Mouse (Mus musculus): Measurements from ENCODE around the gene Dcakd.

The Dcakd gene

DNA sequence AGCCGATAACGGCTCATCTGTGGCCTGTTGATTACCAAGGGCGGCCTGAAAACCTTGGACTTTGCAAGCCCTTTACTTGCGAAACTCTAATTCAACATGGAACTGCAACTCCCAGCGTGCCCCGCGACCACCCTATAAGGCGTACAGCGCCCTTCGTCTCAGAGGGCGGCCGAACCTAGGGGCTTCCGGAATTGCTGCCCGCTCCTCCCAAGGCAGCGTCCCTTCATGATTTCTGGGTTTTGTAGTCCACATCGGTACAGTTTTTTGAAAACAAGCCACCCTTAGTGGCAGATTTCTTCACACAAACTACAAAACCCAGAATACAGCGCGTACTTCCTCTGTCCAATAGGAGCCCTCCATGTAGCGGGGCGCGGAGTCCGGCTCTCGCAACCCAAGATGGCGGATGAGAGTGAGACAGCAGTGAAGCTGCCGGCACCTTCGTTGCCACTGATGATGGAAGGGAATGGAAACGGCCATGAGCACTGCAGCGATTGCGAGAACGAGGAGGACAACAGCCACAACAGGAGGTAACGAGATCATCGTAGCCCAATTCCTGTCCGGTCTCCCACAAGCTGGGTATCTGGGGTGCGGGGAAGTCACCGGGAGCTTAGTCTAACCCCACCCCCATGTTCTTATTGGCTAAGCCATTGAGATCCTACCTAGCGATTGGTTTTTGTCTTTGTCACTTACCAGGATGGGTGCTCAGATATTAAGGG, at the start of gene Dcakd, which contains the start of gene Nmt1:
Gene Dcakd (minus strand): TSS at position 158 of the 716 bp plus-strand sequence.
Gene Nmt1 (plus strand): TSS at position 15 of the 716 bp plus-strand sequence.
- DNase-seq (ENCODE audit: low read depth) = peak; percentile 96

DNA sequence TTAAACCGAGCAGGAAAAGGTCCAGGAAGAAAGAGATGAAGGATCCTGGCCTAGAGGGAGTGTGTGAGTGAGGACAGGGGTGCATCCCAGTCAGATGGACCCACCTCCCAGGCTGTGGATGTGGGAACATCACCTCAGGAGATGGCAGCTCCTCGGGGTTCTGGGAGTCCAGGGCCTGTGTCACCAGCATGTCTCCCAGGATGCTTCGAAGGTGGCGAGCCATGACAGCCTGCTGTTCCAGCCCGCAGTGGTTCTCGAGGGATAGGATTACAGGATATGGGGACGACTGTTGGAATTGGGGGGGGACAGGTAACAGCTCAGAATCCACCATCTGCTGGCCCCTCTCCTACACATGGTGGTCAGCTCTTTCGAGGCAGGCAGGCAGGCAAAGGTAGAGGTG, 48.4 kb upstream of the Dcakd start:
- no peak for DNase-seq (ENCODE audit: low read depth)

DNA sequence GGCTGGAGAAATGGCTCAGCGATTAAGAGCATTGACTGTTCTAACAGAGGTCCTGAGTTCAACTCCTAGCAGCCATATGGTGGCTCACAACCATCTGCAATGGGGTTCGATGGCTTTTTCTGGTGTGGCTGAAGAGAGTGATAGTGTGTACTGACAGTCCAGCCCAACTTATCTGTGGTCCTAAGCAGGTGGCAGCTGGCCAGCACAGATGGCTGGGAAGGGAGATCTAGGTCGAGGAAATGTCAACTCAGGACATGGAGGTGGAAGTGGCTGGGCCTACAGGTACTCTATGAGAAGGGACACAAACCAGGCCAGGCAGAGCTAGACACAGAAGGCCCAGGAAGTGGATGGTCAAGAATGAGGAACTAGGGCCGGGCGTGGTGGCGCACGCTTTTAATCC, 47.9 kb upstream of the Dcakd start:
- no peak for DNase-seq (ENCODE audit: low read depth)

DNA sequence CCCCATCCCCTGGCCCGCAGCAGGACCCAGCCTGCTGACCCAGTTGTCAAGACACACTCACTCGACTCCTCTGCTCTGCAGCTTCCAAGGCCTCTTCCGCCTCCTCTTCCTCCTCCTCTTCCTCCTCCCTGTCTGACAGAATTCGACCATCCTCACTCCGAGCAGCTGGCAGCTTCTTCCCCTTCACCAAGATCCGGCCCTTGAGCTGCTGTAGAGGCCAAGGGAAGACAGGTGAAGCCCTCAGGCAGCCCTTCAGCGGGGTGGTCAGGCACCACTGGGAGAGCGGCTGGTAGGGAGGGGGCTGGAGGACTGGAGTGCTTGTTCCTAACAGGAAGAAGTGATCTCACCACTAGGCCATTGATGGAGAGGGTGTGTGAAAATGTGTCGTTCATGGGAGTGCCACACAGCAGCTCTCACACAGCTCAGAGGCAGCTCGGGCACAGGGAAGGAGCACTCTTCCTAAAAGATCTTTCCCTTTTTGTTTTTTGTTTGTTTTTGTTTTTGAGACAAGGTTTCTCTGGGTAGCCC, 46.7 kb upstream of the Dcakd start:
- DNase-seq (ENCODE audit: low read depth) = no peak

DNA sequence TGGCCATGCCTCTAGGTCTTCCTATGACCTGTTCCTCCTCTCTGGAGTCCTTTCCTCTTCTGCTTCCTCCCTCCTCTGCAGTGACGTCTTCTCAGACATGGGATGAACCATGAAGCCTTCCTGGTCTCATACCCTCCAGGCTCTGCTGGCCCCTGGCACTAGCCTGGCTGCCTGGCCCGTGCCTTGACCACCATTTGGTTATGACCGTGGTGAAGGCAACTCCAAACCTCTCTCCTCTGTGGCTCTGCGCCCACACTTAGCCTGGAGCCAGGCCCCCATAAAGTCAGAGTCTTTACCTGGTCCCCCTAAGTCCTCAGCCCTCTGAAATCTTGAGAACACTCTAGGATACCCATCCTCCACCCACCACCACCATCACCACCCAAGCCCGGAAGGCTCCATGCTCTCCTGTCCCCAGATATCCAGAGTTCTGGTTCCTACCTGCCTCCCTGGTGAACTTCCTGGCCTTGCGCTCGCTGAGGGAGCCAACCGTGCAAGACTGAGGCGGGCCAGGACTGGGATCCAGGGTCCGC, 46.1 kb upstream of the Dcakd start:
- no peak for DNase-seq (ENCODE audit: low read depth)

DNA sequence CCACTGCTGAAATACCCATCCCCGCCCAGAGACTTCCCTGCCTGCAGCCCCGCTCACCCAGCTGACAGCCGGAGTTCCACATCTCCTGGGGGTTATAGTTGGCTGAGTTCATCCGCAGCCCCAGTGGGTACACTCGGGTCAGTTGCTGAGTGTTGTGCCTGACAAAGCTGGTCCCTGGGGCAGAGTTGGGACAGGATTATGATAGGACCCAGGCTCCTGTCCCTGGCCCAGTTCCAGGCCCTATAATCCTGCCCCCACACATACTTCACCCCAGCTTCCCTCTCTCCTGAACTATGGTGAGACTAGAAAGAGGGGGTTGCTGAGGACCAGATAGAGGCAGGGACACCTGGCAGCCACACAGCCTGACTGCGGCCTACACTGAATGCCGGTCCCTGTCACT, 45.5 kb upstream of the Dcakd start:
- no peak for DNase-seq (ENCODE audit: low read depth)

DNA sequence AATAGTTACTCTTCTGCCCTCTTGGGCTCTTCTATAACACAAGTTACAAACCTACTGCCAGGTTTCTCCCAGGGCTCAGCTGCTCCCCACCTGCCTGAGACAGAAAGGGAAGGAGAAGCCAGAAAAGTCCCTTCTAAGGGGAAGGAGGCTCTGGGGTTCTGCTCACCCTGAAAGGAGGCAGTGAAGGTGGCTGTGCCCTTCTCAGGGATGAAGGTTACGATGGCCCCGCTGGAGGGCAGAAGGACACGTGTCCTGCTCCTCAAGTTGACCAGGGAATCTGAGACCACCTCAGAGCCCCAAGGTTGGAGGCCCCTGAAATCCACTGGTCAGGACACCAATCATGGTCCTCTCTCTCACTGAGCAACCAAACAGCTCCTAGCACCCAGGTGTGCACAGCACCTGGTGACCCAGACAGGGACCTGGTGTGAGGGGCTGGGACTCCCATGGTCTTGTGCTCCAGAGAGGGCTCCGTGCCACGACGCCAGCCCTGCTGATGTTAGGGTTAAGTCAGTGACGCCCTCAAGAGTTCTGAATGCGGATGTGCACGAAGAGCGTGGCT, 42.3 kb upstream of the Dcakd start:
- DNase-seq (ENCODE audit: low read depth) = no peak

DNA sequence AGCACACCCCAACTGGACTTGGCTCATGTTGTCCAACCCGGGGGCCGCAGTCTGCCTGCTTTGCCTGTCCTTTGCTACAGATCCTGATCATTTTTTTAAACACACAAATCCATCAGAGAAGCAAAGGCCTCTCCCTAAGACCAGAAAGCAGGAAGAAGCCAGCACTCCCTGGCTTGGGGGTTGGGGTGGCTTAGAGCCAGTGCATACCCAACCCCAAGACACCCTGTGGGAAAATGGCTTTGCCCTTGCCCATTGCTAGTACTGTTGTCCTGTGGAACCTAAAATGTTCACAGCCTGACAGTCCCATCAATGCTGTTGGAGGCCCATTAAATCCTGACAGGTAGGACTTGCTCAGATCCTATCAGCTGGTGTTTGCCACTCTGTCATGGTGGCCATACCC, 41.6 kb upstream of the Dcakd start:
- DNase-seq (ENCODE audit: low read depth) = no peak

DNA sequence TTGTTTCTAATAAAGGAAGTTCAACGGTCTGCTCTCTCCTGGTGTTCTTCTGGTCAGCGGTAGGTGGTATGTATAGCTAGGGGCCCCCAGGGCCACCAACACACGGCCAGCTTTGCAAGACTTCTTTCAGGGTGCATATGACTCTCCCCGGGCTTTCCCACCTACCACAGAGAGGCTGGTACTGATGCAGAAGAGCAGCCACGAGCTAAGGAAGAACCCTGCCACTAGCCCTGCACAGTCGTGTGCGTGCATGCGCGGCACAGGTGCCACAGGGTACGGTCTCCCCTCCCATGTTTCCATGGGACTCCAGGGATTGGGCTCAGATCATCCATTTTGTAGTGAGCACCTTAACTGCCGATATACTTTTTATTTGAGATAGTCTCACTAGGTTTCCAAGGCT, 40.8 kb upstream of the Dcakd start:
- DNase-seq (ENCODE audit: low read depth) = no peak

DNA sequence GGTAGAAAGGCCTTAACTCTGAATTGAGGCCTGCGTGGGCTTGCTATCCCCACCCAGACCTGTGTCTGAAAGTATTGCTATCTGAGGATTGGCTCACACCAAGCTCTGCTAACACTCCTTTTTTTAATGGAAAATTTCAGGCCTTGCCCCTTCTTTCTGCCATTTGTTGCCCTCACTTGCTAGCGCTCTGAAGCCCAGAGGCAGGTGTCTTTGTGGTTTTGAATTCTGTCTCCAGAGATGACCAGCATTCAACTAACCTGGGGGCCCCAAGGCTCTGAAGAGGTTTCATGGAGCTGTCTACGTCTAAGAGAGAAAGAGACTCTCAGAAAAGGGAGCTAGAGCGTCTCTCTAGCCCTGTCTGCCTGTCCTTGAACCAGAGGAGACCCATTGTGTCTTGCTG, 40.1 kb upstream of the Dcakd start:
- DNase-seq (ENCODE audit: low read depth) = no peak

DNA sequence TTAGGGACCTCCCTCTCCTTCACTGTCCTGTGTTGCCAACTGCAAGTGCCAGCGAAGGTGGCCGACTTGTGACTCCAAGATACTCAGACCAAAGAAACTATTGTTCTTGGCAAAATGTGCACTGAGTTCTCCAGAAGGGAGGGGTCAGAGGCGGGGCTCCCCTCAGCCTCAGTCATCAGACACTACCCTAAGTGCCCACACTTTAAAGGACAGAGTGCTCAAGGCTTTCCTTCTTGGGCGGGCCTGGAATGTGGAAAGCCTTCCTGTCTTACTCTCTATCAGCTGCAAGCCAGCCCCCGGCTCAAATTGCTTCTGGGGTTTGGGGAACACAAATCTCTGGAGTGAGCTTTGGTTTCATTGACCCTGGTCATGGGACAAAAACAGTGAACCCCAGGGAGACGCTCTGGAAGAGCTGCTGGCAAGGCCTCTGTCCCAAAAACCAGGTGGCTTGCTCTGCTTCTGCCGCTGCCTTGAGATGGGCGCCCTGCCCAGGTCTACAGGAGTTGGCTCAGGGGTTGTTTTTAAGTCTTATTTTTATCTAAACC, 39.4 kb upstream of the Dcakd start:
- no peak for DNase-seq (ENCODE audit: low read depth)

DNA sequence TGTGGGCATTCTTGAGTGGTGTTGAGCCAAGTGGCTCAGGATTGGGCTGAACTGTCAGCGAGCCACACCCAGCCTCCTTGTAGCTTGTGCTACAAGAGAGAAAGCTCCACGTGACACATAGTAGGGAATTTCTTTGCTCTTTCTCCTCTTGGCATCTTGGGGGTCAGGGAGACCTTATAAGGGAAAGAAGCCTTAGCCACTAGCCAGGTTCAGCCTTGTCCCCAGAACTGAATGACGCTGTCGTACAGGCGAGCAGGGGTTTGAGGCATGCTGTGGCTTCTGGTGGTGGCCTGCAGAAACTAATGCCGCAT, 38.9 kb upstream of the Dcakd start:
- no peak for DNase-seq (ENCODE audit: low read depth)

DNA sequence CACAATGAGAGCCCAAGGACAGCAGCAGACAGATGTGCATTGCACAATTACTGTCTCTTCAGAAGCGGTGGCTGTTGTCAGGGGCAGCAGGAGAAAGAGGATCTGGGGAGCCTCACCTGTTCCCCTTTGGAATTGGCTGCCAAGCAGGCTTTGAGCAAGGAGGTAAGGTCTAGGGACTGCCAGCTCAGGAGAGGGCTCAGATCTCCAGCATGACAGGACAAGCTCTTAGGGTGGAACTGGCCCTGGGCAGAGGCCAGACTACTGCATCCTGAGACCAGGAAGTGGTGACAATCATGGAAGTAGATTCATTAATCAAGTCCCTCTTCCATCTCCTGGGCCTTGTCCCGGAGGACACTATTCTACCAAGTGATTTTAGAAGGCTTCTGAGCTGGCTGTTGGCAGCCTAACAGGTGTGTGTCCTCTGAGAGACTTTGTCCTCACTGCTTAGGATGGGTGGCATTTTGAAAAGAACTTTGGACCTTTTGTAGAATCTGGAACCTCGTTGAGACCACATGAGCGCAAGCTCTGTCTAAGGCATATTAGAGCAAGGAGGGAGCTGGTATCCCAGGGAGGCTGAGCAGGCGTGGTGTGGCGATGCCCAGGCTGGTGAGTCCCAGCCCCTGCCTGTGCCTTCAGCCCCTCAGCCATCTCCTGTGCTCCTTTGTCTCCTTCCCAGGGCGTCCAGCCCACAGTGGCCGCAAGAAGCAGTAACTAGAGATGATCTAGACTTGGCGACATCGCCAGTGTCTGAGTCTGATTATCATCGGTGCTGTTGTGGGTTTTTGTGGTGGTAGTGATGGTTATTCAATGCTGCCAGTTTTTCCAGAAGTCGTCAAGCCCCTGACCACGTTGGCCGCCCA, 38.3 kb upstream of the Dcakd start:
- no peak for DNase-seq (ENCODE audit: low read depth)

DNA sequence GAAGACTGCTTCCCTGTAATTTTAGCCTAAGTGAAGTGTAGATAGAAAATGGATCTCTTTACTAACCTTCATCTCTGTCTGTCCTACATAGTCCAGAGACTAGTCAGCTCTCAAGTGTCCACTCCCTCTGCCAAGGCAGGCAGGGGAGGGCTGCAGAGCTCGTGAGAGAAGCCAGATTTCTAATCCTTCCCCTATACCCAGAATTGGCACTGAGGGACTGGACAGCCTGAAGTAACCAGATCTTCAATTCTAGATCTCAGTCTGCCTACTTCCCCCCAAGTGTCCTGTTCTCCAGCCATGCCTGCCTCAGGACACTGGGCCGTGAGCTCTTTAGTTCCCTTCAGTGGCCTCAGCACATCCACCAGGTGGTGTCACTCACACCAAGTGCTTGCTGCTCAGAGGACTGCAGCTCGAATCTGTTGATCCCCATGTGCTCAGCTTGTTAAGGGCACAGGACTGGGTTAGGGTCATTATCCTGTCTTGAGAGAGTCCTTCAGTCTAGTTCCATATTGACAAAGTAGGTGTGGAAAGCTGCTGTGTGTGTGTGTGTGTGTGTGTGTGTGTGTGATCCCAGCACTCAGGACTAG, 30.5 kb upstream of the Dcakd start:
- no peak for DNase-seq (ENCODE audit: low read depth)

DNA sequence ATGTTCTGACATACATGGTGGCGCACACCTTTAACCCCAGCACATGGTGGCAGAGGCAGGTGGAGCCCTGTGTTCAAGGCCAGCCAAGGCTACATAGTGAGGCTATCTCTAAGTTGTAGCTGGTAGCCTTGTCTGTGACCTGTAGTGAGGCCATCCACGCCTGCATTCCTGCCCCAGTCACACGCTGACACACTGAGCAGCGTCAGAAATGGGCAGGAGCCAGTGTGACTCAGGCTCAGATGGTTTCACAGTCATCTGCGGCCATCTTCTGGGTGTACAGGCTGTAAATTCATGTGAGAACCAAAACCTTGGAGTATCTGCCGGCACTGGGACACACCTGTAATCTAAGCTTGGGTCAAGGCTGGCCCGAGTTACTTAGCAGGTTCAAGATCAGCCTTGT, 28.5 kb upstream of the Dcakd start:
- DNase-seq (ENCODE audit: low read depth) = no peak

DNA sequence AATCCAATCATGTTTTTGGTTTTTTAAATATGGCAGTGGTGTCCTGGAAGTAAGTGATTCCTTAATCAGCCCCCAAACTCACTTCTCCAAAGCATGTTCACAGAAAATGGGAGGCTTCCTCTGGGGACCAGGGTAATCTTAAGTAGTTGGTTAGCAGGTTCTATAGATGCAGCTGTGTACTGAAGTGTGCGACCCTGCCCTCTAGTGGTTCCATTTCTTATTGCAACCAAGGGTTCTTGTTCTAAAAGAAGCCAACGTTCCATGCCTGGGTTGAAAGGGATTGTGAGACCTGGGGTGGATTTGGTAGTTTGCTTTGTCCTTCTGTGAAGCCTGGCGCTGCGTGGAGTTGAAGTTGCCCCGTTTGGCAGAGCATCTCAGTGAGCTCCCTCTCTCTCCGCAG, 26.7 kb upstream of the Dcakd start:
- peak; percentile 71 for DNase-seq (ENCODE audit: low read depth)

DNA sequence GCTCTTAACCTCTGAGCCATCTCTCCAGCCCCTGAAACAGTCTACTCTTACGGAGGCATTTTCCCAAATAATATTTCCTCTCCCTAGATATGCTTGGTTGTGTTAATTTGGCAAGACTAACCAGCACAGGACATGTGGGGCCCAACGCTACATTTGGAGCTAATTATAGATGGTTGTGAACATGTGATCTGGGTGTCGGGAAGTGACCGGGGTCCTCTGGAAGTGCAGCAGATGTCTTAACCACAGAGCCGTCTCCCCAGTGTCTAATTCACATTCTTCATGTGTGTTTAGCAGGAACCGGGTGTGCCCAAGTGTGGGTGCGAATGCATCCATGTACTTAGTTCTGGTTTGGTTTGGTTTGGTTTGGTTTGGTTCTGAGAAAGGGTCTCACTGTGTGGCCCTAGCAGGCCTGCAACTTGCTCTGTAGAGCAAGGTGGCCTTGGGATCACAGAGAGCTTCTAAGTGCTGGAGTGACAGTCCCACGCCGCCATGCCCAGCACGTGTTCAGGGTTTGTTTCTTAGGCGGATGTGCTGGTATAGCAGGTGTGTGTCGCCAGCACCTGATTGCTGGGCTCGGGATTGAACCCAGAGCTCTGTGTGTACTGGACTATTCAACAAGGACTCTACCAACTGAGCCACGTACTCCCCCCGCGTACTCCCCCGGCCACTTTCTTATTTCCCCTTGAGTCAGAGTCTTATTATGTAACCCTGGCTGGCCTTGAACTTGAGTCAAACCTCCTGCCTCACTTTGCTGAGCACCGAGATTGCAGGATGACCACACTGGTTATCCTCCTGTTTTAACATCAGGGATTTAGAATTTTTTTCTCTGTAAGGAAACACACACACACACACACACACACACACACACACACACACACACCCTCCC, 25.3 kb upstream of the Dcakd start:
- DNase-seq (ENCODE audit: low read depth) = no peak

DNA sequence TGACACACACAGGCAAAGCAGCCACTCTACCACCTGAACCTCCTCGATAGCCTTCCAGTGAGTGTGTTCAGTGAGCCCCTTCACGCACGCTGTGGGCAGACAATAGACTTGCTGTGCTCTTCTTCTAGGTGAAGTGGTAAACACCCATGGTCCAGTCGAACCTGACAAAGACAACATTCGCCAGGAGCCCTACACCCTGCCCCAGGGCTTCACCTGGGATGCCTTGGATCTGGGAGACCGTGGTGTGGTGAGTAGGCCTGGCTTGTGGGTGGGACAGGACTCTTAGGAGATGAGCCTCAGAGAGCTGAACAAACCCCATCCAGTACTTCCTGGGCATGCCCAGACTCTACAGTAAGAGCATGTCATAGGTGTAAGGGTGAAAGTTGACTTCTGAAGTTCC, 23.9 kb upstream of the Dcakd start:
- DNase-seq (ENCODE audit: low read depth) = no peak

DNA sequence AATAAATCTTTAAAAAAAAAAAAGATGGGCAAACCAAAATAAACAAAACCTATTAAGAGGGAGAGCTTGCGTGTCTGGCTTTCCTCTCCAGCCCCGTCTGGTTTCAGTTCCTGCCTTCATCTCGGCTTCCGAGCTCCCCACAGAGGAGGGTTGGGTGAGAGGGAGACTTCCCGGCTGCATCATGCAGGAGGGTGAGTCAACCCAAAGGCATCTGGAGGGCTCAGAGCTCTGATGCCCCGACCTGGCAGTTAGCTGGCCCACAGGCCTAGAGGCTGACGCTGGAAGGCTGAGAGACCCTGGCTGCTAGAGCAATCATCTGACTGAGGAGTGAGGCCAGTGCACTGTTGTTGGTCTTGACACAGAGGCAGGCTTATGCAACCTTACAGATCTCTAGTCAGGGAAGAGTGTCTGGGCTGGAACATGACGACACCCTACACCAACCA, 23.1 kb upstream of the Dcakd start:
- DNase-seq (ENCODE audit: low read depth) = no peak

DNA sequence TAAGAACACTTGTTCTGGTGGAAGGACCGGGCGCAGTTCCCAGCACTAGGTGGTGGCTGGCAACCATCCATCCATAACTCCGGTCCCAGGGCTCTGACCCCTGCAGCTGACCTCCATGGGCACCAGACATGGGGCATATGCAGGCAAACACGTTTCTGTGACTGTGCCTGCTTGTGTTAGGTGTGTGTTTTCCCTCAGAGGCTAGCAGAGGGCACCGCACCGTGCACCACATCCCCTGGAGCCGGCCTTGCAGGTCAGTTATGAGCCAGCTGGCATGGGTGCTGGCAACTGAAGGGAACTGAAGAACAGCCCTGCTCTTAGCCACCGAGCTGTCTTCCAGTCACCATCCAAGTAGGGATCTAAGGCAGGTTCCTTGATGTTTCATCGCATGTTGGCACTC, 22.0 kb upstream of the Dcakd start:
- DNase-seq (ENCODE audit: low read depth) = no peak

DNA sequence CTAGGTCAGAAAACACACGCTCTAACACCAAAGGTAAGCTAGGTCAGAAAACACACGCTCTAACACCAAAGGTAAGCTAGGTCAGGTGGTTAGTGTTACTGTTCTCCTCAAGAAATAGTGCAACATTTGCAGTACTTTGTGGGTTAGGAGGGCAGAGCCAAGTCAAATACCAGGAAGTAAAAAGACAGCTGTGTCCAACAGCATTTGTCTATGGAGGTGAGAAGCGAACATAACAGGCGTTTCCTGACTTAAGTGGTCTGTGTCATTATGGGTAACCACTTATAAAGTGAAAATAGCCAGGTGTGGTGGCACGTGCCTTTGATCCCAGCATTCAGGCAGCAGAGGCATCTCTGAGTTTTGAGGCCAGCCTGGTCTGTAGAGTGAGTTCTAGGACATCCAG, 21.5 kb upstream of the Dcakd start:
- DNase-seq (ENCODE audit: low read depth) = no peak

Data from c-Kit-positive CD71-positive TER-119-negative erythroid progenitor cells, embryonic 14.5 days (primary cell).